Mouse (Mus musculus) left cerebral cortex, postnatal 25 days (tissue): ENCODE data around the gene Pepd. TPM values are rescaled to one million over a fixed set of nuclear protein-coding genes. Genes with fewer than 3 reads are reported as not detected.
A peak's percentile ranks its signal among the peaks of the same experiment; 100 is the strongest.
"Not testable (repeated sequence)": the region's sequence is repeated elsewhere in the genome, so short reads cannot be mapped to it uniquely, and the experiment has no call there.

Experiments
- DNase-seq, 2 experiments: peaks; one replicate each; pipeline ENCODE4 v3.0.0; 2022; ENCODE audit warnings: low spot score in 2 of 2, mixed read lengths in 1 of 2
- intact Hi-C: fragments of 180-260 bp; cut with DNase I; formaldehyde crosslinking; loops from one replicate; pipeline ENCODE4 v1.15.1; 2025
- total RNA-seq, 2 experiments: library from RNA; stranded (reverse); gene quantifications; 2 replicates each; pipeline ENCODE4 v1.2.3; 2021

Gene Pepd
- total RNA-seq, 2 experiments from 2014 or later = 29.5 to 32.6 TPM

- DNase-seq = no peak
- intact Hi-C loops = no loop called here
These were observed 61.7 kb downstream of the Pepd start for GRCm38 (mm10) chr7:34973877-34974276.

GRCm38 (mm10) chr7:34975913-34976312 lies 63.7 kb downstream of the Pepd start:
- no peak for DNase-seq
- intact Hi-C loops = no loop called here

GRCm38 (mm10) chr7:34977403-34977802 lies 65.2 kb downstream of the Pepd start:
- intact Hi-C loops = no loop called here
- DNase-seq = no peak

- intact Hi-C loops = no loop called here
- DNase-seq = no peak
These were observed 69.6 kb downstream of the Pepd start for GRCm38 (mm10) chr7:34981803-34982202.

- DNase-seq, intact Hi-C loops: not testable (repeated sequence)
These were observed 70.2 kb downstream of the Pepd start for GRCm38 (mm10) chr7:34982372-34982771.

GRCm38 (mm10) chr7:34983702-34984475 lies 71.7 kb downstream of the Pepd start:
- no peak for DNase-seq
- intact Hi-C loops = no loop called here

GRCm38 (mm10) chr7:34984526-34985133 lies 72.5 kb downstream of the Pepd start:
- intact Hi-C loops = no loop called here
- DNase-seq = no peak

GRCm38 (mm10) chr7:34985216-34985615 lies 73.0 kb downstream of the Pepd start:
- intact Hi-C loops = no loop called here
- DNase-seq = no peak

GRCm38 (mm10) chr7:34985646-34986045 lies 73.5 kb downstream of the Pepd start:
- intact Hi-C loops = no loop called here

GRCm38 (mm10) chr7:34986575-34987150 lies 74.5 kb downstream of the Pepd start:
- intact Hi-C loops = no loop called here

More at GRCm38 (mm10) chr7:34985646-34986045, 73.5 kb downstream of the Pepd start:
- no peak for DNase-seq

GRCm38 (mm10) chr7:34987258-34987657 lies 75.1 kb downstream of the Pepd start:
- DNase-seq = no peak
- intact Hi-C loops = no loop called here

More at GRCm38 (mm10) chr7:34986575-34987150, 74.5 kb downstream of the Pepd start:
- DNase-seq = no peak

GRCm38 (mm10) chr7:34988488-34988887 lies 76.3 kb downstream of the Pepd start:
- no peak for DNase-seq
- intact Hi-C loops = no loop called here

GRCm38 (mm10) chr7:34991731-34992246 lies 79.6 kb downstream of the Pepd start:
- intact Hi-C loops = no loop called here
- DNase-seq = no peak

GRCm38 (mm10) chr7:34992766-34993165 lies 80.6 kb downstream of the Pepd start:
- intact Hi-C loops = no loop called here

GRCm38 (mm10) chr7:34995872-34996662 lies 83.9 kb downstream of the Pepd start:
- no peak for DNase-seq
- intact Hi-C loops = no loop called here

More at GRCm38 (mm10) chr7:34992766-34993165, 80.6 kb downstream of the Pepd start:
- DNase-seq = no peak

GRCm38 (mm10) chr7:35000839-35001238 lies 88.7 kb downstream of the Pepd start:
- DNase-seq = peak; percentile 29 to 35
- intact Hi-C loops = loop anchor here (5.0 kb wide), 1 partner anchor 324 kb away; no protein-coding TSS in a partner anchor

- intact Hi-C loops = loop anchor here (5.0 kb wide), 1 partner anchor 326 kb away; no protein-coding TSS in a partner anchor
- no peak for DNase-seq
These were observed 91.1 kb downstream of the Pepd start for GRCm38 (mm10) chr7:35003171-35003737.

GRCm38 (mm10) chr7:35006661-35007060 lies 94.5 kb downstream of the Pepd start:
- intact Hi-C loops = no loop called here
- DNase-seq = no peak

GRCm38 (mm10) chr7:35013228-35013627 lies 101.0 kb downstream of the Pepd start:
- DNase-seq = no peak
- intact Hi-C loops = no loop called here
